Mouse (Mus musculus): ENCODE measurements around the gene Mrtfa.
A peak's percentile ranks its signal among the peaks of the same experiment; 100 is the strongest.

Mrtfa gene

DNA sequence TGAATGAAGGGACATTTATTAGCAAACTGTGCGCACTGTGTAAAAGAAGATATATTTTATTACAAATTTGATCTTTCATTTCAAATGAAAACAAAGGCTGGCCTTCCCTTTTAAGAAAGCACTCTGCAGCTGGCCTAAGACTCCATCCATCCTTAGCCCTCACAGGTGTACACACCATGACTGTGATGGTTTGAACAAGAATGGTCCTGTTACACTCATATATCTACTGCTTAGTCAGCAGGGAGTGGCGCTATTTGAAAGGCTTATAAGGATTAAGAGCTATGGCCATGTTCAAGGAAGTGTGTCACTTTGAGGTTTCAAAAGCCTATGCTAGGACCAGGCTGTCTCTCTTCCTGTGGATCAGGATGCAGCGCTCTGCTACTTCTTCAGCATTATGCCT is 122.8 kb downstream of the Mrtfa start:
- DNase-seq (ENCODE audit: low read depth, low spot score) = no peak

DNA sequence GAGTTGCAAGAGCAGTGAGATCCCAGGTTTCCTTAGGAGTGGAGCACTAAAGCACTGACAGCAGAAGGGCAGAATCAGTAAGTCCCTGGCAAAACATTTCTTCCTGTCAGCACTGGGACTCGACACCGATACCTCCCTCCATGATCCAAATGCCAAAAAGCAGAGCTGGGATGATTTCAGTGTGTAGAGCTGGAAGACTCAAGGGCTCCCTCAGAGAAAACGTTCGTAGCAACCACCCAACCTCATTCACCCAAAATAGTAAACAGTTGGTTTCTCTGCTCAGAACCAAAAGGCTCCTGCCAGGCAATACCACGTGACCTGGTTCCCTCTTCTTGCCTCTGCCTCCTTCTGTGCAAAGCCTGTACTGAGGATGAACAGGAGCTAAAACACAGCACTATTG is 123.6 kb downstream of the Mrtfa start:
- DNase-seq (ENCODE audit: low read depth, low spot score) = no peak

DNA sequence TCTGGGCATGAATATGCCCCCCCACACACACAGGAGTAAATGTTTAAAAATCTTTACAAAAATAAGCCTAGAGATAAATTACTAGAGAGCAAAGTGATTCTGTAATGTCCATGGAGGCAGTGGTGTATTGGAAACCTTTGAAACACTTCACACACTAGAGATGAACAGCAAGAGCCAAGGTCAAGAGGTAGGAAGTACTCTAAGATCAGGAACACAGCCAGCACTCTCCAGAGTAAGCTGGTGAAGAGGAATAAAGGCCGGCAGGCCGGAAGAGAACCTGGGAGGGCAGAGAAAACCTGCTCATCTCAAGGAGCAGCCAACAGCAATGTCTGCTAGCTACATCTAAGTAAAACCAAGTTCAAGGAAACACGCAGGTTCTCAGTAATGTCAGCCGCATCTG is 125.9 kb downstream of the Mrtfa start:
- no peak for DNase-seq (ENCODE audit: low read depth, low spot score)

DNA sequence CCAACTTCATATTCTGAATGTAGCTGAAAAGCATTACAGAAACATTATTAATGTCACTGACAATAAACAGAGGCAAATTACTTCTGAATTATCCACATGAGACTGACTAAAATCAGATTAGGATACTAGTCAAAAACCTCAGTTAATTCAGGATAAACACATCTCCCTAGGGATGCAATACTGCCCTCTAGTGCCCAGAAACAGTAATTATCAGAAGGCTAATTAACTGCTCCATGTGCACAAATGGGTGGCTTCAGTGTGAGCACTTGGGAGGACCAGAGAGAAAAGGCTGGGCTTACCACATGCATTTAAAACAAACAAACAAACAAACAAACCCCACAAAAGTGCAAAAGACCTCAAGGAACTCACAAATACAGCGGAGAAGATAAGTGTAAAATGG is 126.4 kb downstream of the Mrtfa start:
- peak; percentile 45 for DNase-seq (ENCODE audit: low read depth, low spot score)

DNA sequence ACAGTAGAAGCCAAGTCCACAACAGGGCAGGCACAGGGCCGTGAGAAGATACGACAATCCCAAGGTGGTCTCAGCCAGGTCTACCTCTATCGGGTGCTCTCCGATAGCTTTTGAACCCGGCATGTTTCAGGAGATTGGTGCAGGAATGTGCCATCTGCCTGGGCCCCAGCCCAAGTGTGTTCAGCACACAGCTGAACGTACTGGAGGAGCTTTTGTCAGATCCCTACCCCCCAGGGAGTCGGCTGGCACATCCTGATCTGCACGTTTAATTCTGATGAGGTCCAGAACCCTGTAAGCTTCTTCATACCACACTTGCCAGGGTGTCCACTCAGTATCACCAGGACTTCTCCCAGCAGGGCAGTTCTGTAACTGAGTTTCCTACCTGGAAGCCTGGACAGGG is 127.9 kb downstream of the Mrtfa start:
- no peak for DNase-seq (ENCODE audit: low read depth, low spot score)

DNA sequence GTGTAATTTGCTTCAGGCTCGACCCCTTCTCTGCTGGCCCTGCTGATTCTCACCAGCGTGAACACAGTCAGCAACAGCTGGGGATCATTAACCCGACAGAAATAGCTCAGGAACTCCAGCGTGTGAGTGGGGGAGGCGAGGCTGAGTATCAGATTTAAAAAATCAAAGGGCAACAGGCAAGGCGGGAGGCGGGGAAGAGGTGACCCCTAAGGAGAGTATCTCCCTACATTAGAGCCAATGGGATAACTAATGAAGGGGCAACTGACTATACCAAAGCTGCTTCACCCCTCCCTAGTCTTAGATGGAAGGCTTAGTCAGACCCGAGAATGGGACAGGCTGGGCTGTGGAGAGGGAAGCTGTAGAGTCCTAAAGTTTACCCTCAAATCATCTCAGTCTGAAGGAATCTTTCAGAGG is 128.4 kb downstream of the Mrtfa start:
- DNase-seq (ENCODE audit: low read depth, low spot score) = no peak

DNA sequence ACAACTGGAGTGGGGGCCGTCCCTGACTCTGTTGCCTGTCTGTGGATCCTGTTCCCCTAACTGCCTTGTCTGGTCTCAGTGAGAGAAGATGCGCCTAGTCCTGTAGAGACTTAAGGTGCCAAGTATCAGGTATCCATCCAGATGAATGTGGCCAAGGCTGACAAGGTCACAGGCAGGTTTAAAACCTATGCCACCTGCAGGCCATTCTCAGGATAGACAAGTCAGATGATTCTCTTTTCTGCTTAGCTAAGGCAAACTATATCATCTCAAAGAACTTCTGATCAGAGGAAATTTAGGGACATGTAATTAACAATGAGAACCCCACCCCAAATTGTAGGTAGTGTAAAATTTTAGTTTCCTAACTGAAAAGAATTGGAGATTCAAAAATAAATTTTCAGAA is 129.6 kb downstream of the Mrtfa start:
- DNase-seq (ENCODE audit: low read depth, low spot score) = no peak

DNA sequence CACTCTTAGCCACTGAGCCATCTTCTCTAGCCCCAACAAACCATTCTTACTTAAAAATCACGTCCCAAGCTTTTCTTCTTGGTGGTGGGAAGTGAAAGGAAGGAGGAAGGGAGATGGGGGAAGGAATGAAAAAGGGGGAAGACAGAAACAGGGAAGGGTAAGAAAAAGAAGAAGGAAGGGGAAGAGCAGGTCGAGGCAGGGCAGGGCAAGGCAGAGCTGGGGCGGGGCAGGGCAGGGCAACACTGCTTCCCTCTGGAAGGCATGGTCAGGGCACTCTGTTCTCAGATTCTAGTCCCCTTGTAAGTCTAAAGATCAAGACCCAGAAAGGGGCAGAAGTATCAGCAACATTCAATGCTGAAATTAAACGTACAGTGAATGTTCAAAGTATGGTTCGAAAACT is 132.8 kb downstream of the Mrtfa start:
- DNase-seq (ENCODE audit: low read depth, low spot score) = no peak

DNA sequence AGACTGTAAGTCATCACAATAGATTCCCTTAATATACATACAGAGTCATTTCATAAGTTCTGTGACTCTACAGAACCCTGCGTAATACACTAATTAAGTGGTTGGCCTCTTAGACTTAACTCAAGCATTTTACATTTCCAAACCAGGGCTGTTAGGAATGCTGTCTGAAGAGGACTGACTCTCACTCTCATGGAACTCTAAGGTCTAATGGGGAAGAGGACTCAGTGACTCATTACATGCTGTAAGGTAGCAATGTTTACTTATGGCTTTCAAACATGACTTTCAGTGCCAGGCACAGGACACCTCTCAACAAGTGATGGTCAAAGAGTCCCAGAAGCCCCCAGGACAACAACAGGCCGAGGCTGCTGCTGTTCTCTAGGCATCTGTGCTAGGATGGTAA is 135.1 kb downstream of the Mrtfa start:
- DNase-seq (ENCODE audit: low read depth, low spot score) = no peak

DNA sequence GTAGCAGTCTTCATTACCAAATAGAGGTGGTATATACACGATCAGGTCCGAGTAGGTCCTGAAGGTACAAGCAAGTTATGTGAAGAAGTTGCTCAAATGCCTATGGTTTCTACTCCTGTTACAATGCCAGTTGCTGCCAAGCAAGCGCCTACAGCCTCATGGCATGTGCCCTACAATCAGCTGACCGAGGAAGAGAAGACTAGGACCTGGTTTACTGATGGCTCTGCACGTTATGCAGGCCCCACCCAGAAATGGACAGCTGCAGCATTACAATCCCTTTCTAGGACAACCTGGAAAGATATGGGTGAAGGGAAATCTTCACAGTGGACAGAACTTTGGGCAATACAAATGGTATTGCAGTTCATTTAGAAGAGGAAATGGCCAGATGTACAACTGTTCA is 138.1 kb downstream of the Mrtfa start:
- no peak for DNase-seq (ENCODE audit: low read depth, low spot score)

DNA sequence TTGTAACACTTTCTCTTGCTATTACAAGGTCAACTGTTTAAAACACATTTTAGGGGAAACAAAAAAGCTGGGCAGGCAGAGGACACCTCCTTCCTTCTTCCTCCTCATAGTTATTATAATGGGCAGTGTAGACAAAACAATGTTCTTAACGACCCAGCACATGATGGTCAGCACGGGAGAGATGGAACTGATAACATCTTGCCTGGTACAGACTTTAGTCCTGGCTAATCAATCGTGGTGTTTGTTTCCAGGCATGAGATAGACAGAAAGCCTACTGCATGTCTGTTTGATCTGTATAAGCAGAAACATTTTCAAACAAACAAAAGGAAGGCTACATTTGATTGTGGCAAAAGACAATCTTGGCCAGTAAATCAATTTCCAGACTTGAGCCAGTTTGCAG is 140.1 kb downstream of the Mrtfa start:
- no peak for DNase-seq (ENCODE audit: low read depth, low spot score)

DNA sequence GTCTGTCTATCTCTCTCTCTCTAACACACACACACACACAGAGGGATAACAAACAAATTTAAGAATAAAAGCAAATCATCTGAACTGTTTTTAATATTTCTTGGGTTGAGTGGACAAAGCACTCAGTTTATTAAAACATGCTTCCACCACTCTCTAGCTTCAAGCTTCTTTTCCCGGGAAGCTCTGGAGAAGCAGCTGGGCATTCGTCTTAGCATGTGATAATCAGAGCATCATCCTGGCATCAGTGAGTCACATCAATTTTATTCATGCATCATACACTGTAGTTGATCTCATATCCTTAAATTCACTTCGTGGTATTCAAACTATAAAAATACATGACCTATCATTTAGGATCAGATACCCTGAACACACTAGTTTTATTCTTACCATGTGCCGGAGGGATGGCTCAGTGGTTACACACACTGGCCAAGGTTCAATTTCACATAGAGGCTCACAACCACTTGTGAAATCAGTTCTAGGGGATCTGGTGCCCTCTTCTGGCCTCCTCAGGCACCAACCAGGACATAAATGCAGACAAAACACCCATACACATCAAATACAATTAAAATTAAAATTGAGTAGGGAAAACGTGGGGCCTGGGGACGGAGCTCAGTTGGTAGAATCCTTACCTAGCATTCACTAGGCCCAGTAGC is 141.0 kb downstream of the Mrtfa start:
- no peak for DNase-seq (ENCODE audit: low read depth, low spot score)

DNA sequence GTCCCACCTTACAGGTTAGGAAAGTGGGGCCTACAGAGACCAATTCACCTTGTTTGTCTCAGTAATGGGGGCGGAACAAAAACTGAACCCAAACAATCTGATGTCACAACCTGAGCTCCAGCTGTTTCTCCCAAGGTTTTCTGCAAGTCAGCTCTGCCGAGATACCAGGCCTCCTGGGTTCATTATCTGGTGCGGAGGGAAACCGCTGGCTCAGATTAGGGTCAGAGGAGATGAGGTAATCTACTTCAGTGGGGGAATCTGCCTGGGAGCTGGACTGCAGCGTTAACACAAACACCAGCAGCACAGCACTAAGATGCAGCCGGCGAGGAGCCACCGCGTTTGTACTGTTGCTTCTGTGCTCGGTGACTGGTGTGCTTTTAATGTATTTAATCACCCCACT is 143.1 kb downstream of the Mrtfa start:
- no peak for DNase-seq (ENCODE audit: low read depth, low spot score)

DNA sequence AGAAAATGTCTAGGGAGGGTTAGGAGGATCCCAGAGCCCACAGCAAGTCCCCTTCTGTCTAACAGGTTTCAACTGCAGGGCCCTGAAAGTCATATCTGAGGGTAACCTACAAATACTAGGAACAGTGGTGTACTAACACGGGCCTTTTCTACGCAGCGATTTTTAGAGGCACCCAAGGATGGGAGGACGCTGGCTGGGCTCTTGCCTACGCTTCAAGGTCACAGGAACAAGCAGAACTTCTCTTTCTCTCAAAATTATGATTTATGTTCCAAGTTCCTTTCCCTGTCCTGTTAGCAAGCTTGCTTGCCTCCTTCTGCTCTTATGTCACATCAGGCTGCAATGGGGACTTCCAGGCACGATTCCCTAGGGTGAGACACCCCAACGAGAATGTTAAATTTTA is 144.5 kb downstream of the Mrtfa start:
- DNase-seq (ENCODE audit: low read depth, low spot score) = no peak

DNA sequence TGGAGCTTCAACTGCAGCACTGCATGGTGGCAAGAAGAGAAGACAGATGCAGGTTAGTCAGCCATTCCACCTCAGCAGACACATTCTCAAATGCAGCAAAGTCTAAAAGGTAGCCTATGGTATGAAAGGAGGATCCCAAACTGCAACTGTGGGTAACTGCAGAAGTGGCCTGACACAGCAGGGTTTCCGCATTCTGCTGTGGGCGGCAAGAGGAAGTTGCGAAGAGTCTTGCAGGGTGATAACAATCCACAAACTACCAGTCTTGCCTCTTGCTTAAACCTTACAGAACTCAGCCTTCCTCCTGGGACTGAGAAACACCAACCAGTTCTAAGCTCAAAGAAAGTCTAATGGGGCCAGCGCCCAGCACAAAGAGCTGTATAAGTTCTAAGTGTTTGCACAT is 145.2 kb downstream of the Mrtfa start:
- no peak for DNase-seq (ENCODE audit: low read depth, low spot score)

DNA sequence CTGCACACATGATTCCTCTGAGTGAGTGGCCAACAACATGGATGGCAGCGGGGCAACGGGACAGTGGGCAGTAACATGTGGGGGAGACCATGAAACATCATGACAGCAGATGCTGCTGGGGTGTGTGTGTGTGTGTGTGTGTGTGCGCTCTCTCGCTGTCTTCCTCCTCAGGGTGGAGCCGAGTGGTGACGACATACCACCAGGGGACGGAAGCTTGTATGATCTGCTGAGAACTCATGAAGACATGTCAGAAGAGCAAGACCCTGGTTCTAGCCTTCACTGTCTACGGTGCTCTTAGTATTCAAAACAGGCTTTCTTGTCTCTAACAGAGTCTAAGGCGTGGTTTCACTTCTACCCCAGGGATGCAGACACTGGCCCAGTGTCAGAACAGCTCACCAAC is 146.1 kb downstream of the Mrtfa start:
- no peak for DNase-seq (ENCODE audit: low read depth, low spot score)

DNA sequence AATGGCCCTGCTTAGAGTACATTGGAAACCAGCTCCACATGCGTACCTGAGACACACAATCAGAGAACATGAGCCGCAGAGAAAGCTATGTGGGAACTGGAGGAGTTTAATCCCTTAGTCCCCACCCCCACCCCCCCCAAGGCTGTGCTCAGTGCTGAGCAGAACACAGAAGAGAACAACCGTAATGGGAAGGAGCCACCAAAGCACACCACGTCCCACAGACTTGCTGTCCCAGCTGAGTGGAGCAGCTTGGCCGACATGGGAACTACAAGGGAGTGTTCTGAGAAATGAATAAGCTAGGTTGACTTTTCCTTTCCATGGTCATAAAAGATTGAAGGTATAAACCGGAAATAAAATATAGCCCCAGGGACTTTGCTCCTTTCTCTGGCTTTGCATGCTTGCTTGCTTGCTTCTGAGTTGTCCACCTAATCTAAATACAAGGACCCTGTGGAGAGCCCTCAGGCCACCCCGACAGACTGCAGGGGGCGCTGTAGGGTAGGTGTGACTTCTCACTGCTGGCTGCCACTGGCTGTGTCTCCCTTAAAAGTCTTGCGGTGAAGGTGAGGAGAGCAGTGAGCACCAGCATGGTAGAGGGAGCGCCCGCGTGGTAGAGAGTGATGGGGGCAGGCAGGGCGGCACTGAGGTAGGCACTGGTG is 148.2 kb downstream of the Mrtfa start:
- no peak for DNase-seq (ENCODE audit: low read depth, low spot score)

DNA sequence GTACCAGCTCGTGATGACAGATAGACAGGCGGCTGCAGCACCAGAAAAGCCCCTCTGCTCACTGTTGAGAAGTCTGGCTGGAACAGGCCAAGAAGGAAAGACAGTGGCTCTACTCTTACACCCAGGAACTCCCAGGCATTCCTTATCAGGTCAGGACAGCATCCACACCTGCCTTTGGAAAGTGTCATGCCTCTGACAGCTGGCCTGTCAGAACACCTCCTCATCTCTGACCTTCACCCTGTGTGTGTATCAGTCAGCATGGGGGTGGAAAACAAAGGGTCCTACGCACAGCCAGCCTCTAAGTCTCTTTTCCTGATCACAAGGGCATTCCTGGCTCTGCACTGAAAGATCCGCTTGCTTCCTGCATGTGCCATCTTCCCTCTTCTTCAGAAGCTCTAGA is 148.8 kb downstream of the Mrtfa start:
- no peak for DNase-seq (ENCODE audit: low read depth, low spot score)

DNA sequence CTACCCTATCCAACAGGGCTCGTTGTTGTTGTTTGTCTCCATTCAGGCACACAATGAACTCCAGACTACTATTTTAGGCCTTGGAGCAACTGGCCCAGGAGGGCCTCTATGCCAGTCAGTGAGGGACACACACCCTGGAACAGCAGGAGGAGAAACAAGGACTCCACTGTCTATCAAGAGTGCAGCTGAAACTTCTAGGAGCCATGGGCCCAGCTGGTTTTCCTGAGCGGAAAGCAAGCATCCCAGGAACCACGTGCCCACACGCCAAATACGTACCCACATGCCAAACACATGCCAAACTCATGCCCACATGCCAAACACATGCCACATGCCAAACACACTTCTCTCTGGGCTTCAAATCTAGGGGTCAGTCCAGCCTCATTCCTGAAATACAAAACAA is 152.1 kb downstream of the Mrtfa start:
- no peak for DNase-seq (ENCODE audit: low read depth, low spot score)

DNA sequence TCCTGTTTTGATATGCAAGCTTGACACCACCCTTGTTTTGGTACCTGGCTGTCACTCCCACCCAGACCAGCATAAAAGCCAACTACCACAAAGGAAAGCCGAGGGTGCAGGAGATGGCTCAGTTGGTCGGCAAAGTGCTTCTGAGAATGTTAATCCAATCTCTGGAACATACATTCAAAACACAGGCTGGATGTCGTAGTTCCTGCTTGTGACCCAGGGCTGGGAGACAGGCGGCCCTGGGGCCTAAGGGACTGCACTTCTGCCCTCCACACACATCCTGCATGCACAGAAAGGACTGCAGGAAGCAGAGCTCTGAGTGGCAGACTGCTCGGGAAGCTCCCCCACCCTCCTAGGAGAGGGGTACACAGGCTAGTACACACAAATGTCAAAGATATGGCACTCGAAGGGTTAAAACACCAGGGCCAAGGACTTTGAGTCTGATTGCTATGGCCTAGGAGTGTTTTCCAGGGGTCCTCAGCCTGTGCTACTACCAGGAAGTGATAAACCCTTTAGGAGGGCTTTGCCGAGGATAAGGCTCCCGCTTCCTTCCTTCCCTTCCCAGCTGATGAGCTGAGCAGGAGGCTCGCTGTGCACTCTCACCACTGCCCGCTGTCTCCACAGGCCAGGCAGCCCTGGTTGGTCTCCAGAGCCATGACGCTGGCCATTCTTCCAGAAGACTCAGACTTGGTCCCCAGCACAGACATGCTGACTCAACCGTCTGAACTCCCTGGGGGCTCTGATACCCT is 155.0 kb downstream of the Mrtfa start:
- DNase-seq (ENCODE audit: low read depth, low spot score) = no peak

DNA sequence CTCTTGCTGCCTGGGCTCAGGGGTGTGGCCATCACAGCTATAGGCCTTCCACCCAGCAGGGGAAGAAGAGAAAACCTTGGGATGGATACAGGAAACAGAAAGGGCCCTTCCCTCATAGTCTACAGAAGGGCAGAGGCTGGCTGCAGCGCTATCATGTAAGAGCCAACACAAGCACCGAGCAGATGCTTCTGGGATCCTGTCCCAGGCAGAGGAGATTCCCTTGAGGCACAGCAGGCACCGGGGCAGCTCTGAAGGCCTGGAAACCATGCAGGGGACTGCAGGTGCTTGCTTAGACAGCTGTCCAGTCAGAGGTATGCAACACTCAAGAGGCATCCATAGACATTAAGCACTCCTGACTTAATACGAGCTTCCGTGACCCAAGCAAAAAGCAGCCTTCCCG is 156.4 kb downstream of the Mrtfa start:
- no peak for DNase-seq (ENCODE audit: low read depth, low spot score)

DNA sequence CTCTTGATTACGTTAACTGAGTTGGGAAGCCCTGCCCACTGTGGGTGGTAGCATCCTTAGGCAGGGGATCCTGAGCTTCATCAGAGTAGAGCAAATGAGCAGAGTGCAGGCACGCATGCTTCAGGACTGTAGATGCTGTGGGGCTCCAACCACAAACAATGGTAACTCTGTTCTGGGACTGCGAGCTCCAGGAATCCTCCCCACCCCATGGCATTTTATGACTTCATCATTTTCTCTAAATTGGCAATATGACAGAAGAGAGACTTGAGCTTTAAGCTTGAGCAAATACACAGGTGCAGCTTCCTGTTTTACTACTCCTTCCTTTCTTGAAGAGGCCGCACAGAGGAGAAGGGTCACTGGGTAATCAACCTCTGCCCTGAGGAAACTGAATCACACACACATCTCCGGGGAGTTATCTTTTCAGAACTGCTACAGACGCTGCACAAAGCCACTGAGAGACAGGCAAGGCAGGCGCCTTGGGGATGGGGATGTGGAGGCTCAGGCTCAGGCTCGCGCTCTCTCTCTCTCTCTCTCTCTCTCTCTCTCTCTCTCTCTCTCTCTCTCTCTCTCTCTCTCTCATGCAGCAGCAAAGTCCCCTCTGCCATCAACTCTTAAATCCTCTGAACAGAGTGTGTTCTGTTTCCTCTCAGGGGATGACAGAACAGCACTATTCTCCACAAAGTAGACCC is 157.5 kb downstream of the Mrtfa start:
- DNase-seq (ENCODE audit: low read depth, low spot score) = no peak

DNA sequence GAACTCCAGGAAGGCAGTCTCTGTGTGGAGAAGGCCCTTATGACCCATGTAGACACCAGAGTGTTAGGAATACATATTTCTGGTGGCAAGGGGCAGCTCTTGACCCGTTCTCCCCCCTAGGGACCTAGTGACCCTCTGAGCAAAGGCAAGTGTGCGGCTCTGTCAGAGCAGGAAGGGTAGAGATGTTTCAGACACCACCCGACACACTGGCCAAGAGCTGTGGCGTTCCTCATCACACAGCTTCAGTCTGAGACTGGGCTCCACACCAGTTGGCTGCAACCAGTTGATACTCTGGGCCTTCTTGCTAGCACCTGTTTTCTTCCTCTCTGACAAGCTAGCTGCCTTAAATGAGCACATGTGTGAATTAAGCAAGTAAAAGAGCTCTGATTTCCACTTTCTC is 158.9 kb downstream of the Mrtfa start:
- no peak for DNase-seq (ENCODE audit: low read depth, low spot score)

All from retina, postnatal 7 days (tissue).